Mouse (Mus musculus): ENCODE results near the gene Gpr141.

DNA sequence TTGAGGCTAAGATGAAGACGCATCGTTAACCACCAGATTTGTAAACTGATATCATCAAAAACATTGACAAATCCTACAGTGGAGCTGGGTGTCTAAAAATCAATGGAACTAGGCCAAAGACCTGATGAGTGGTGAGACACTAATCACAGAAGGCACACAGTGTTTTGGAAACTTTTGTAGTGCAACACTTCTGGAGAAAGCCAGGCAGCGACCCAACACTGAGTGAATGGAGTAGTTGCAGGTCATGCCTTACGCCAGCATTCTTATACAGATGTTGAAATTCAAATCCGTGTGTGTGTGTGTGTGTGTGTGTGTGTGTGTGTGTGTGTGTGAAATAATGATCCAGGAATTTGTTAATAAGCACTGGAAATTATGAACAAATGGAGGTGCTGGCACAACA lies 79.5 kb downstream of the Gpr141 start:
- TF ChIP-seq CTCF (IDR thresholded peaks at IDR 0.05; ENCODE audit: low read depth, low read length) (no peak), POLR2A (IDR thresholded peaks at IDR 0.05; ENCODE audit: extremely low read depth, insufficient read depth, low read length) (no peak)
